Mouse (Mus musculus) kidney, adult 2 months (tissue): ENCODE measurements around the gene Gtf3c2.

ENCODE experiments used
- CTCF ChIP-seq: fragments of 200-500 bp; conservative IDR thresholded peaks from 2 replicates; pipeline ENCODE4 v1.5.1; 2011; ENCODE audit warnings: low read depth, mild to moderate bottlenecking, control low read depth, low read length, moderate library complexity, mixed read lengths; ENCODE audit not compliant: insufficient read depth, insufficient read length
- POLR2A ChIP-seq: fragments of 200-500 bp; IDR thresholded peaks from one replicate; pipeline ENCODE4 v1.6.1; 2011; ENCODE audit warnings: low read depth, low read length, control low read depth

DNA sequence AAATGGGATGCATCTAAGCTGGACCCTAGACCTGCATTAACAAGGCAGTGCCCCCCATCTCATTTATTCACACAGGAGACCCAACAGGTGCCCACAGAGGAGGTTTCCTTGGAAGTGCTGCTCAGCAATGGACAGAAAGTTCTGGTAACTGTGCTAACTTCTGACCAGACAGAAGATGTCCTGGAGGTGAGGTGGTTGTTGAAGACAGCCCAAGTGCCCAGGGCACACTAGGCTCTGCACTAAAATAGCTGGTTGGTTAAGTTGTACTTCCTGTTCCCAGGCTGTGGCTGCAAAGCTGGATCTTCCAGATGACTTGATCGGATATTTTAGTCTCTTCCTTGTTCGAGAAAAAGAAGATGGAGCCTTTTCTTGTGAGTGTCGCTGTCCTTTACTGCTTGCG, 15.7 kb upstream of the Gtf3c2 start:
- TF ChIP-seq CTCF: no peak
- TF ChIP-seq POLR2A: no peak
